Mouse (Mus musculus) frontal cortex, postnatal 10 days (tissue): ENCODE measurements around the gene Arnt.

Experiments
- DNase-seq, 2 experiments: peaks; one replicate each; pipeline ENCODE4 v3.0.0; 2022; ENCODE audit warnings: low spot score in 2 of 2, mixed read lengths in 1 of 2

Gene Arnt

GRCm38 (mm10) chr3:95456367-95456766, 22.2 kb downstream of the Arnt start:
- DNase-seq: no peak

- DNase-seq: no peak
Measured at GRCm38 (mm10) chr3:95457758-95458157, 23.6 kb downstream of the Arnt start.

GRCm38 (mm10) chr3:95459381-95459780, 25.2 kb downstream of the Arnt start:
- DNase-seq: no peak

GRCm38 (mm10) chr3:95463852-95464251, 29.7 kb downstream of the Arnt start:
- no peak for DNase-seq

GRCm38 (mm10) chr3:95478966-95479365, 44.8 kb downstream of the Arnt start:
- no peak for DNase-seq

- no peak for DNase-seq
Measured at GRCm38 (mm10) chr3:95486421-95486820, 52.2 kb downstream of the Arnt start.

GRCm38 (mm10) chr3:95488679-95489078, 54.5 kb downstream of the Arnt start:
- no peak for DNase-seq

- no peak for DNase-seq
Measured at GRCm38 (mm10) chr3:95490238-95490637, 56.0 kb downstream of the Arnt start.

GRCm38 (mm10) chr3:95494342-95494741, 60.2 kb downstream of the Arnt start:
- peak; percentile 22 to 29 for DNase-seq

- DNase-seq: no peak
Measured at GRCm38 (mm10) chr3:95498229-95498628, 64.0 kb downstream of the Arnt start.

- no peak for DNase-seq
Measured at GRCm38 (mm10) chr3:95499024-95499423, 64.8 kb downstream of the Arnt start, which contains the start of gene Ctsk. Gene Ctsk (plus strand): TSS chr3:95499256.

GRCm38 (mm10) chr3:95499496-95500140, 65.4 kb downstream of the Arnt start:
- DNase-seq: no peak

- no peak for DNase-seq
Measured at GRCm38 (mm10) chr3:95502312-95502711, 68.1 kb downstream of the Arnt start.

GRCm38 (mm10) chr3:95509348-95509747, 75.2 kb downstream of the Arnt start:
- DNase-seq: no peak

- DNase-seq: no peak
Measured at GRCm38 (mm10) chr3:95511611-95512180, 77.5 kb downstream of the Arnt start.

- DNase-seq: no peak
Measured at GRCm38 (mm10) chr3:95516614-95517041, 82.4 kb downstream of the Arnt start.

GRCm38 (mm10) chr3:95517493-95517898, 83.3 kb downstream of the Arnt start:
- DNase-seq: peak; percentile 43 to 45

GRCm38 (mm10) chr3:95518891-95519290, 84.7 kb downstream of the Arnt start:
- DNase-seq: no peak

- no peak for DNase-seq
Measured at GRCm38 (mm10) chr3:95519315-95519714, 85.1 kb downstream of the Arnt start.

GRCm38 (mm10) chr3:95520100-95520499, 85.9 kb downstream of the Arnt start:
- no peak for DNase-seq

- DNase-seq: no peak
Measured at GRCm38 (mm10) chr3:95521168-95521567, 87.0 kb downstream of the Arnt start.

GRCm38 (mm10) chr3:95523662-95524061, 89.5 kb downstream of the Arnt start:
- no peak for DNase-seq

- no peak for DNase-seq
Measured at GRCm38 (mm10) chr3:95524673-95525072, 90.5 kb downstream of the Arnt start.

- no peak for DNase-seq
Measured at GRCm38 (mm10) chr3:95526111-95526510, 91.9 kb downstream of the Arnt start.
